Mouse (Mus musculus): ENCODE data around the gene Gnaq. TPM values are rescaled to one million over a fixed set of nuclear protein-coding genes. Genes with fewer than 3 reads are reported as not detected.

The Gnaq gene
- polyA plus RNA-seq, 1 experiment, result 244 TPM

DNA sequence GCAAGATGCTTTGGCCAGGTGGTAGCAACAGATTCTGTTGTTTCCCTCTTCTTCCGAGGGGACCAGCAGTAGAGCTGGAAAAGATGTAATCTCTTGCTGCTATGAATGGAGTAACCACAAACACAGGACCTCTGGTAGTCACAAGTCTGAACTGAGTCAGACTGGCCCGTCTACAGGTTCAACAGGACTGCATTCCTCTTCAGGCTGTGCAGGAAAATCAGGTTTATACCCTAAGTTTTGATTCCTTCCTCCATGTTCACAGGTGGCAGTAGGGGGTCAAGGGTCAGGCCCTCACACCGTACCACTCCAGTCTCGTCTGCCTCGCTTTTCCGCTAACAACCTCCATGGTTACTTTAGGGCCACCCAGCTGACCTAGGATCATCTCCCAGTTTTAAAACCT is 137.6 kb downstream of the Gnaq start:
- TF ChIP-seq CTCF (IDR thresholded peaks at IDR 0.05; ENCODE audit: insufficient read depth, low read depth, low read length) (no peak), POLR2A (IDR thresholded peaks at IDR 0.05; ENCODE audit: insufficient read depth, low read depth, low read length) (no peak)
- no peak overlapping the region for H3K4me3 ChIP-seq (ENCODE audit: insufficient read depth, low read depth, low read length)
- H3K27ac ChIP-seq (ENCODE audit: insufficient read depth, low read depth, low read length), result no peak overlapping the region
- WGBS, result 92% methylated on average over 6 of the region's 6 CpGs
- H3K4me1 ChIP-seq (ENCODE audit: control insufficient read depth, insufficient read depth, low read length), result peaks cover 3% of the 10 kb centered on the region

DNA sequence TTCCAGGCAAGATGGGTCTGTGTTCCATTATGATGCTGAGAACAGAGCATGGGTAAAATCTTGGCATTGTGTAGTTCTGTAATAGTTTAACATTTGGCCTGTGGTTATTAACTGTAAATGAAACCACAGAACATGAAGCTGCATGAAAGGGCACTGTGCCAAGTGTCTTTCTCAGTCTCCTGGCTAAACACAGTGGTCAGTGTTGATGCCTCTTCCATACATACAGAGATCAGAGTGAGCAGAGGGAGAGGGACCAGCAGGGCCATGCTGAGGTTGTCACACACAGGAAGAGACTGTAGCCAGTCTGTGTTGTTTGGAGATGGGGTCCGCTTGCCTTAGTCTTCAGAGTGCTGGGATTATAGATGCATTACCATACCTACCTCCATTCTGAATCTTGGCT is 138.4 kb downstream of the Gnaq start:
- no peak for TF ChIP-seq CTCF (IDR thresholded peaks at IDR 0.05; ENCODE audit: insufficient read depth, low read depth, low read length)
- TF ChIP-seq POLR2A (IDR thresholded peaks at IDR 0.05; ENCODE audit: insufficient read depth, low read depth, low read length), result no peak
- Histone ChIP-seq H3K27ac (ENCODE audit: insufficient read depth, low read depth, low read length) (no peak overlapping the region), H3K4me1 (ENCODE audit: control insufficient read depth, insufficient read depth, low read length) (peaks cover 3% of the 10 kb centered on the region), H3K4me3 (ENCODE audit: insufficient read depth, low read depth, low read length) (no peak overlapping the region)
- 100% methylated on average over 1 of the region's 1 CpGs for WGBS

DNA sequence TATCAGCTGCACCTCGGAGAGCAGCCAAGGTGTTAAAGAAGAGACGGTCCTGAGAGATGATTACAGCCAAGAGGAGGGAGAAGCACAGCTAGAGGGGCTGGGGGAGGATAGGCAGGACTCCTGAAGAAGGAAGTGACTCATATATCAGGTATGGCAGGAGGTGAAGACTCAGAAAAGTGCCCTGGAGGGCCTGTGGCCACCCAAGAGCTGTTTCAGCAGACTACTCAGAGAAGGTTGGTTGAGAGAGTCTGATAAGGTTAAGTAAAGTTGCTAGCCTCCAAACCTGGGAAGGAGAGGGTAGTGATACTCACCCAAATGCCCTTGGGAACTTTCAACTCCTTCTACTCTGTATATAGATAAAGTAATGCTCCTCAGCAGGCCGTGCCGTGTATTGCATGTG is 140.4 kb downstream of the Gnaq start:
- Histone ChIP-seq H3K4me3 (ENCODE audit: insufficient read depth, low read depth, low read length) (no peak overlapping the region), H3K4me1 (ENCODE audit: control insufficient read depth, insufficient read depth, low read length) (peaks cover 3% of the 10 kb centered on the region), H3K27ac (ENCODE audit: insufficient read depth, low read depth, low read length) (no peak overlapping the region)
- WGBS, result 76% methylated on average over 4 of the region's 4 CpGs
- no peak for TF ChIP-seq POLR2A (IDR thresholded peaks at IDR 0.05; ENCODE audit: insufficient read depth, low read depth, low read length)
- TF ChIP-seq CTCF (IDR thresholded peaks at IDR 0.05; ENCODE audit: insufficient read depth, low read depth, low read length), result no peak

DNA sequence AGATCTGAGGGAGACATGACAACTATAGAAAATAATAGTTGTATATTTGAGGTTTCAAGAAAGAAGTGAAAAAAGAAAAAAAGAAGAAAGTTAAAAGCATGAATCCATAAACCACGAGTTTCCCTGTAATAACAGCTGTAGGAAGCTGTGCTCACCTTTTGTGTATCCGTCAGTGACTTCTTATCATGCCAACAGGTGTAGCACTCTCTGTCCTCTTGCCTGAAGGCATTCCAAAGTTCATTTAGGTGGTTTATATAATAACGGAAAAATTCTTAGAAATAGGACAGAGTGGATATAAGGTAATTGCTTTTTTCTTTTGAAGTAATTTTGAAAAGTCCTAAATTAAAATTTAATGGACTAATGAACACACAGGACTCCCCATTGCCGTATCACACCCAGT is 147.6 kb downstream of the Gnaq start:
- H3K4me3 ChIP-seq (ENCODE audit: insufficient read depth, low read depth, low read length), result no peak overlapping the region
- no peak for TF ChIP-seq POLR2A (IDR thresholded peaks at IDR 0.05; ENCODE audit: insufficient read depth, low read depth, low read length)
- no peak for TF ChIP-seq CTCF (IDR thresholded peaks at IDR 0.05; ENCODE audit: insufficient read depth, low read depth, low read length)
- H3K27ac ChIP-seq (ENCODE audit: insufficient read depth, low read depth, low read length), result no peak overlapping the region
- H3K4me1 ChIP-seq (ENCODE audit: control insufficient read depth, insufficient read depth, low read length), result peaks cover 5% of the 10 kb centered on the region; the same call in 1 of the 2 replicates
- WGBS, result 79% methylated on average over 4 of the region's 4 CpGs

DNA sequence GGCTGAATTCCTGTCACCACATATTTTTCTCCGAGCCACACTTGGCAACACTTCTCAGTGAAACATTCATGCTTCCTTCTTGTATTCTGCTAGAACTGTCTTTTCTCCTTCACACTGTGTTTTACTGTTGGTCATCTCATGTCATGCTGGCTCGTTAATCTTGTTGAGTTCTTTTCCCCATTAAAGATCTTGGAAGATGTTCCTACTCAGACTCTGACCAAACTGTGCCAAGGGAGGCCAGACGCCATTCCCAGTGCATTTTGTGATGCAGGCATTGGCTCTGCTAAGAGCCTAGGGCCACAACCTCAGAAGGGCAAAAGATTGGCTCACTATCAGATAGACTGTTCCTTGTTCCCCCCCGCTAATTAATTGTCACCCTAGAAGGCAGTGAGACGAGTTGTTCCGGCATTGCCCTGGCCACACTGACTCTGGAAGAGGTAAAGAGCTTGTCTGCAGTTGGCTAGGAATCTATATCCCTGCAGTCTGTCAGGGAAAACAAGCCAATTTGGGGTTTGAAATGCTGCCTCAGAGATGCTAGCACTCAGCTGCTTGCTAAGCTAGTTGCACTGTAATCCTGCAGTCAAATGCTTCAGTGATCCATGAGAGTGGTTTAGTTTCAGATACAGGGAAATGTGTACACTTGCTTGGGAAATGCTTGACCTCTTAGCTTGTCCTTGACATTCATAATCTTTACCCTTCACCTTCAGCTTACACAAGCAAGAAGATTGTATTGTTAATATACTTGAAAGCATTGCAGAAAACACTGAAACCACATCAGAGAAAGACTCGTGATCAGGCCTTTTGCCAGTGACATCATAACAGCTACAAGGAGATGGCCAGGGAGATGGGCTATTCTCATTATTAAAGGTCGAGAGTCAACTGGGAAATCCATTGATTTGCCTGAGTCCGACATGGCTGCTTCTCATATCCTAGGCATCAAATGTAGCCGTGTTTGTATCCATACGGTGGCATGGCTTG is 152.7 kb downstream of the Gnaq start:
- TF ChIP-seq CTCF (IDR thresholded peaks at IDR 0.05; ENCODE audit: insufficient read depth, low read depth, low read length), result no peak
- no peak for TF ChIP-seq POLR2A (IDR thresholded peaks at IDR 0.05; ENCODE audit: insufficient read depth, low read depth, low read length)
- Histone ChIP-seq H3K4me3 (ENCODE audit: insufficient read depth, low read depth, low read length) (no peak overlapping the region), H3K27ac (ENCODE audit: insufficient read depth, low read depth, low read length) (no peak overlapping the region), H3K4me1 (ENCODE audit: control insufficient read depth, insufficient read depth, low read length) (peaks cover 15% of the 10 kb centered on the region)
- 67% methylated on average over 11 of the region's 11 CpGs for WGBS

DNA sequence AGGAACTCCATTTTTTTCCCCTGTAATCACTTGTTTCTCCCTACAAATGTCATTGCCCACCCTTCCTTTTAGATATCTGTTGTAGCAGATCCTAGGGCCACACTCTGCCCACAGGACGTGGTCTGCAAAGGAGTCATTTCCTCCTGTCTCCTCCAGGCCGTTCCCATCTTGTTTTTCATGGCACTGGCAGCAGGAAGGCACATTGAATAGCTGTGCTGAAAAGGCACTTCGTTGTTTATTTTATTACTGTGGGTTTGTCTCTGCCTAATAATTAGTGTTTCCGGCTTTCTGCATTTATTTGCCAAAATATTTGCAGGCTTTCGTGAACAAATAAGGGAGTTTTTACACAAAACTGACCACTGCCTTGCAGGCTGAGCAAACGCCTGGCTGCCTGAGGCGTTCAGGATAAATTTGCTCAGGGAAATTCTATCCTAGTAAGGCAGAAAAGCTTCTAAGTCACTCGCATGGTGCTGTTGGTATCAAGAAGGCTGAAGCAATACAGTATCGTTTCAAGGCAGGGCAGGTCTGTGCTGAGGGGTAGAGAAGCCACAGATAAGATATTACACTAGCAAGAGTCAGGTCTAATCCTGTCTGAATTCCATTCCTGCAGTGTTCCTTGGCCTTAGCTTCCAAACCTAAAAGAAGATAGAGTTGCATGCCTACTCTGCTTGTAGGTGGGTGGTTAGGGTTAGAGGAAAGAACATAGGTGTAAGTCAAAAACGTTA is 154.0 kb downstream of the Gnaq start:
- H3K4me1 ChIP-seq (ENCODE audit: control insufficient read depth, insufficient read depth, low read length), result peaks cover 15% of the 10 kb centered on the region
- no peak overlapping the region for H3K27ac ChIP-seq (ENCODE audit: insufficient read depth, low read depth, low read length)
- TF ChIP-seq POLR2A (IDR thresholded peaks at IDR 0.05; ENCODE audit: insufficient read depth, low read depth, low read length) (no peak), CTCF (IDR thresholded peaks at IDR 0.05; ENCODE audit: insufficient read depth, low read depth, low read length) (no peak)
- no peak overlapping the region for H3K4me3 ChIP-seq (ENCODE audit: insufficient read depth, low read depth, low read length)
- 23% methylated on average over 10 of the region's 10 CpGs for WGBS

DNA sequence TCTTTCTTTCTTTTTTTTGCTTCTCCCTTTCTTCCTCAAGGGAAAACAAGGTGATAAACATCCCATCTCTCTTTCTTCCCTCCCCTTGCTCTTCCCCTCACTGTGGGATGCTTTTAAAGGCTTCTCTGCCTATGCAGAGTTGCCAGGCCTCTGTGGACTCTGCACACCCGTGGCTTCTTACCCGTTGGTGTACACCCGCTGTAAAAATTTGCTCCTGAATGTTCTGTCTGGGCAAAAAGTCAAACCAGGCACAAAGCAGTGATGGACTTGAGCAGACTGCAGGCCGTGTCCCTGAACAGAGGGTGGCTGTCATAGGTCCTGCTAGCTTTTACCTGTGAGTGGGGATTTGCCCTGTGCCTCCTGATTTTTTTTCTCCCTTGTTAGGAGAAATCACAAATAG is 154.7 kb downstream of the Gnaq start:
- Histone ChIP-seq H3K4me1 (ENCODE audit: control insufficient read depth, insufficient read depth, low read length) (peaks cover 15% of the 10 kb centered on the region), H3K4me3 (ENCODE audit: insufficient read depth, low read depth, low read length) (no peak overlapping the region), H3K27ac (ENCODE audit: insufficient read depth, low read depth, low read length) (no peak overlapping the region)
- TF ChIP-seq POLR2A (IDR thresholded peaks at IDR 0.05; ENCODE audit: insufficient read depth, low read depth, low read length), result no peak
- TF ChIP-seq CTCF (IDR thresholded peaks at IDR 0.05; ENCODE audit: insufficient read depth, low read depth, low read length), result no peak
- WGBS, result 57% methylated on average over 4 of the region's 4 CpGs

DNA sequence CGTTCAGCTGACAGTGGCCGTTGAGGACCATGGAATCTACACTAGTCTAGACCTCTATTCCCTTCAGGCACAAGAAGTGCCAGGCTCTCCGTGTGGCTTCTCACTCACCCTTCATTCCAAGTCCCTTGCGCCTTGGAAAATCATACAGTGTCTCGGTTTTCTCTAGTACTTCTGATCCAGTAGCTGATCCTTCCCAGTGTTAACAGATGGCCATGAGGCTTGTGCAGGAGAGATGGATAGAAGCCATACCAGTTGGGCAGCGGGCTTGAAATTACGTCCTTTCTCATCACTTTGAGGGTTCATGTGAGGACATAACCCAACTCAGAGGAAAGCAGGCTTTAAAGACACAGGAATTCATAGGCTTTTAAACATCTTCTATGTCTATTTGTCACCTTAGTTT is 155.3 kb downstream of the Gnaq start:
- 81% methylated on average over 7 of the region's 7 CpGs for WGBS
- TF ChIP-seq CTCF (IDR thresholded peaks at IDR 0.05; ENCODE audit: insufficient read depth, low read depth, low read length) (no peak), POLR2A (IDR thresholded peaks at IDR 0.05; ENCODE audit: insufficient read depth, low read depth, low read length) (no peak)
- Histone ChIP-seq H3K4me1 (ENCODE audit: control insufficient read depth, insufficient read depth, low read length) (peaks cover 15% of the 10 kb centered on the region), H3K4me3 (ENCODE audit: insufficient read depth, low read depth, low read length) (no peak overlapping the region), H3K27ac (ENCODE audit: insufficient read depth, low read depth, low read length) (no peak overlapping the region)

DNA sequence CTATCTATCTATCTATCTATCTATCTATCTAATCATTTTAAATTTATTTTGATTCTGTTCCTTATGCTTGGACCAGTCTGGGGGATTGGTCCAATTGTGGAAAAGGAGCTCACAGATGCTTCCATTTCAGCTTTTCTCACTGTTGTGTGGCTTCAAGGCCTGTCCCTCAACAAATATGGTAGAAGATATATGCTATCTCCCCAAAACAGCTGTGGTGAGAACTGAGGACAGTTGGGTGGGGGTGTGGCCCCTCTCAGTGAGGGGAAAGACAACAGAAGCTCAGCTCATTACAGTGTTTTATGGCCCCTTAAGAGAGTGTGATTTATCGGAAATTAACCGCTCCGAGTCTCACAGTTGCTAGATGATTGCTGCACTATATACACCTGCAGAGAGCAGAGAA is 158.5 kb downstream of the Gnaq start:
- peaks cover 10% of the 10 kb centered on the region for H3K4me1 ChIP-seq (ENCODE audit: control insufficient read depth, insufficient read depth, low read length)
- H3K27ac ChIP-seq (ENCODE audit: insufficient read depth, low read depth, low read length), result no peak overlapping the region
- H3K4me3 ChIP-seq (ENCODE audit: insufficient read depth, low read depth, low read length), result no peak overlapping the region
- WGBS, result 77% methylated on average over 3 of the region's 3 CpGs
- TF ChIP-seq POLR2A (IDR thresholded peaks at IDR 0.05; ENCODE audit: insufficient read depth, low read depth, low read length) (no peak), CTCF (IDR thresholded peaks at IDR 0.05; ENCODE audit: insufficient read depth, low read depth, low read length) (no peak)
